Mouse (Mus musculus): ENCODE measurements around the gene Dbn1.

Gene Dbn1

DNA sequence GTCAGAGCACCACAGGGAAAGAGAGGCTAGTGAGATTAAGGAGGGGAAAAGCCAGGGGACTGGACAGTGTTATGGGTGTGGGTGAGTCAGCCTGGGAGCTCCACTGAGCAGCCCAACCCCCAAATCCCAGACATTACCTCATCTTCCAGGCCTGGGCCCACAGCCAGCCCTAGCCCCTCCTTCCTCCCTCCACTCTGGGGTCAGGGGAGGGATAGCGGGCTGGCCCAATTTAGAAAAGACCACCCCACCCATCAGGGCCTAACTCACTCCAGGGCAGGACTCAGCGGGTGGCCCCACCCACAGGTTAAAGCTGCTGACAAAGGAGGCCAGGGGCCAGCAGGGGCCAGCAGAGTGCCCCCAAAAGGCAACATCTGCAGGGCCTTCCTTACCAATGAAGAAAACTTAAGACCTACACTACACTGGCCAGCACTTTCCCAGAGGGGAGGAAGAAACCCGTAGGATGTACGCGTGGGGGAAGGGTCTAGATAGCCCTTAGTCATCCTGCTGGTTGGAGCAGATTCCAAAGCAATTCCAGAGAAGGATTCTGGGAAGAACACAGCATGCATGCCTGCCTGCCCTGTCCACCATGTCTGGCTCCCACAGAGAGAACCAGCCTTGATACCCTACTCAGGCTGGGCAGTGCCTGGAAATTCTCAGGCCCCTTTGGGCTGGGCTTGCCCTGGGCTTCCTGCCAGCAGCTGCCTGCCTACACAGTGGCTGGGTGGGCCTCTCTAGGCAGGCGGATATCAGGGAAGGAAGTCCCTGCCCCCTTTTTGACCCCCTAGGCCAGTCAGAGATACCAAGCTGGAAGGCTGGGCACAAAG lies 23.0 kb upstream of the Dbn1 start:
- peak; percentile 66 to 74 for DNase-seq

DNA sequence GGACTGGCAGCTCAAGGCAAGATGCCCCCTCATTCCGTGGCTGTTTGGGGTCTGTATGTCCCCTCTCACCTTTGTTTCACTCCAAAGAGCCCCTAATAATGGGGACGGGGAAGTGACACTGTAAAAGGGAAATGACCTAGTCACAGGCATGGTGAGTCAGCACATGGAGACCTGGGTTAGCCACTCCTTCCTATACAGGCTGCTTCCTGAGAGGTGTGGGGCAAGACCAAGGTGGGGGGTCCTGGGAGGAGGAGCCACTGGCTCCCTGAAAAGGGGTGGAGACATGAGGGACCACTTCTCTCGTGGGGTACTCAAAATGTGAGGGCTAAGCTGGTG lies 22.4 kb upstream of the Dbn1 start:
- DNase-seq: no peak

DNA sequence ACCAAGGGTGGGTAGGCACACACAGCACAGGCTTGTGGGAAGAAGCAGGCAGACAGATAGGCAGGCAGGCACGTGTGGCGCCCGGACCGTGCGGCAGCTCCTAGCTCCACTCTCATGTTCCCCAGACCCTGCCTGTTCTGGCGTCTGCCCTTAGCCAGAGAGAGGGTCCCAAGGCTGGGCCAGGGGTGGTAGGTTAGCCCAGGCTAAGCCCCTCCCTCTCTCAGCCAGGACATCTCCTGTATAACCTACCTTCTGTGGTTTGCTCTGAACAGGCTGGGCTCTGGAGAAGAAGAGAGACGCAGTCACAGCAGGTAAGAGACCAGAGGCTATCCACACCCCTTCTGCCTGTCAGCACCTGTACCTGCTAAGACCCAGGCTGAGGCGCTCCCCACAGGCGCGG lies 20.6 kb upstream of the Dbn1 start:
- DNase-seq: no peak

DNA sequence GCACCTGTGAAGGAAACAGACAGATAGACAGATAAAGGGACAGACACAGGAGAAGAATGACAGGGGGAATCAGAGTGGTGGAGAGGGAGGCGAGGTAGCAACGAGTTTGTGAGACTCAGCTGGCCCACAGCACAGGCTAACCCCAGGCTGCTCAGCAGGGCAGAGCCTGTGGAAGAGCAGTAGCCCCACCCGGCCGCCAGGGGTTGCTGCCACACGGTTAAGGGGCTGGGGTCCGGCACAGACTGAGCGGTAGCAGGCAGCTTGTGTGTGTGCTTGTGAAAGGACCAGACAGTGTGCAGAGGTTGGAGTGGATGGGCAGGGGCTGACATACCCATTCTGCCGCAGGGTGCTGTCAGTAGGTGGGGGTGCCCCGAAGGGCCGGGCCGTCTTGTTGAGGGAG lies 20.0 kb upstream of the Dbn1 start:
- peak in 1 of 2 experiments; percentile 27 for DNase-seq

DNA sequence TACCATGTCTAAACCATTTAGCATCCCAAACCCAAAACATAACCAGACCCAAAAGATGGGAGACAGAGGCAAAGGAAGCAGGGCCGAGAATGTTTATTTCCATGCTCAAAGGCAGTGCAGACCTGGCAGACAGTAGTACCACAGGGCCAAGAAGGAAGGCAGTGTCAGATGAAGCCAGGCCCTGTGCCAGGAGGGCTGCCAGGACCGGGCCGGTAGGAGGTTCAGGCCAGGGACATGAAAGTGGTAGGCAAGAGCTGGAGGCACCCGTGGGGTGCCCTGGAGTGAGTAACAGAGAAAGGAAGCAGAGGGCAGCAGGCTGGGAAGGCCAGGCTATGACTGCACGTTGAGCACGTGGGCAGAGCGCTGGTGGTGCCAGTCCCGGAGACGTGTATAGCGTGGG lies 18.8 kb upstream of the Dbn1 start:
- peak; percentile 76 to 82 for DNase-seq

DNA sequence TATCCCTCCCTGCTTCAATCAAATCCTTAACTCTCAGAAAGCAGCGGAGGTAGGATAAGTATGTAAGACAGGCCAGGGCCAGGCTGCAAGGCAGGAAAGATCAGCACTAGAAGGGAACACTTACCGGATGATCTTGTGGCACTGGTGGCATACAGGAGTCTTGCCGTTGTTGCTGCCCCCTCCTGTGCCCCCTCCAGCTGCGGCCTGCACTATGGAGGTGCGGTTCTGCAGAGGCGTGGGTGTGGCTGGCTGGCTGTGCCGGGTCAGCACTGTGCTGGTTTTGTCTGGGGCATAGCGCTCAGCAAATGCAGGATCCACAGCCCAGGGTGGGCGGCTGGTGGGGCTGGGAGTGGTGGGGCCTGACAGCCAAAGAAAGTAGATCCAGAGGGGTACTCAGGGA lies 17.9 kb upstream of the Dbn1 start:
- DNase-seq: no peak

DNA sequence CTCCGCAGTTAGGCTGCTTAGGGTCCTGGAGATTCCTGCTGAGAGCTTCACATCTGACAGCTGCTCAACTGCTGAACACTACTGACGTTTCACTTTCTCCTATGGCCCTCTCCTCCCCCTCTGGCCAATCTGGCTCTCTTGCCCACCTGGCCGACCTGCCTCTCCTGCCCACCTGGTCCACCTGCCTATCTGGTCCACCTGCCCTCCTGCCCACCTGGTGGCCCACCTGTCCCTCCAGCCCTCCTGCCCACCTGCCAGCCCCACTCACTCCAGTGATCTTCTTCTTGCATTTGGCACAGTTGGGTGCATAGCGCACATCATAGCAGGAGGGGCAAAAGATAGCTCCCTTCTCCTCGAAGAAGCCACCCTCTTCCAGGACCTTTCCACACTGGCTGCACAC lies 16.5 kb upstream of the Dbn1 start:
- DNase-seq: peak; percentile 43 to 48

DNA sequence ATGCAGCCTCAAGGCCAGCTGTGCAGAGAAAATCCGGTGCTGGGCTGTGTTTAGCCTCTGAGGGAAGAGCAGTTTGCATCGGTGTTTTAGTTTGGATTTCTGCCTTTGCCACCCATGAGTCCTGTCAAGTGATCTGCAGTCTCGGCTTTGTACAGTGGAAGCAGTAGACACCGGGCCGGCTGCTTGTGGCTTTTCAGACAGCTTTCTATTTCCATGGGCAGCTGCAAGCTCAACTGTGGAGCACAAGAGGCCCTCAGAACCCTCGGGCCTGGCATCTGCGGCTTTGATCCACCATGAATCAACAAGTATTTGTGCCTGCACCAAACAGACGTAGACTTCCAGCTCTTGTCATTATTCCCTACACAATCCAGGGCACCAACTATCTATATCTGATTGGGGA lies 14.5 kb upstream of the Dbn1 start:
- no peak for DNase-seq

DNA sequence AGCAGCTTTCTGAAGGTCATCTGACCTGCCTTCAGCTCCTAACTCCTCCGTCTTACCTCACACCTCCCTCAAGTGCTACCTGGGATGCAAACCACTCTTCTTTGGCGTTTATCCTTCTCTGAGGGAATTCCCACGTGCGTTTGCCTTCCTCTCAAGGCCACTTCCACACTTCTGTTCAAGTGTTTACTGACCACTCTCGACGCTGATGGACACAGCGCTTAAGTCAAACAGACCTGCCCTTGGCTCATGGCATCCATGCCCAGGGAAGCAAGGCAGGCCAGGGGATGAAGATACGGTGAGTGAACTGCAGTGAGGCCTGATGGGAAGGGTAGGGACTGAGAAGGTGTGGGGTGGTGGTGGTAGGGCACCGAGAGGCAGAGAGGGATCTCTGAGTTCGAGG lies 12.7 kb upstream of the Dbn1 start:
- no peak for DNase-seq

DNA sequence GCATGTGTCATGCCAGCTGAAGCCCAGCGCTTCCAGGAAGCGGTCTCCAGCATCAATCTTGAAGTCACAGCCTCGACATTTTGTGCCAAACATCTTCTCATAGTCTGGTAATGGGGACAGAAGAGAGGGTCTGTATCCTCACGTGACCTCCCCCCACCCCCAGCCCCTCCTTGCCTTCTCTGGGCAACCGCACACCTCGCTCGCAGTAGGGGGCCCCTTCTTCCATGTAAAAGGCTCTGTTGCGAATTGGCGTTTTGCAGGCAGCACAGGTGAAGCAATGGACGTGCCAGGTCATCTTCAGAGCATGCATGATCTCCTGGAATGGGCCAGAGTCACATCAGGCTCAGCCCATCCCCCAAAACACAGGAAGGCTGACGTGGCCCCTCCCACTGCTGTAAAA lies 11.0 kb upstream of the Dbn1 start:
- DNase-seq: peak; percentile 50 to 56

DNA sequence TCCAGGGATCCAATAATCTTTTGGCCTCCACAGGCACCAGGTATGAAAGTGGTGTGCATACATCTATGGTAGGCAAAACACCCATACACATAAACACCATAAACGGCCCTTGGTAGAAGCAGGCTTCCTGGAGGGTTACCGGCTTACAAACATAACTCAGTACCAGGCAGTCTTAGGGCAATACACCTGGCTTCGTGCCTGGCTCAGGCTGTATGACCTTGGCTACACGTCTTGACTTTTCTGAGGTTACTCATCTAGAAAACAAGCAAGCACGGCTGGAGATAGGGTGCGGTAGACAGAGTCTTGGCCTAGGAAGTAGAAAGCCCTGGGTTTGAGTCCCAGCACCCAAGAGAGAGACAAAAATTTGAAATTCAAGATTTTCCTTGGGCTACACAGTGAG lies 8.8 kb upstream of the Dbn1 start:
- DNase-seq: peak; percentile 39 to 48

DNA sequence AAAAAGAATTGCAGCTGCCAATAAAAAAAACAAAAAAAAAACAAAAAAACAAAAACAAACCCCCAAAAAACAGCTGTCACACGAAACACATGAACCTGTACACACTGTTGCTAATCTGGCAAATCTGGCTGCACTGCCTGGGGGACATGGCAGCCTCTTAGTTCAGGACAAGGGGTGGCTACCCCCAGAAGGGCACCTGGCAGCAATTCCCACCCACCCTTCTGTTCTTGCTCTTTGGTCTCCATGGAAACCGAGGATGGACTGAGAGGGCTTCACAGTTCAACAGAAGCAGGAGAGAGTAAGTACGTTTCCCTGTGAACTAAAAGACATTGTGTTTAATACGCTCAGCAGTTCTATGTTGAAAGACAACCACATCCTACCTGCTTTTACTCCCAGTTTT lies 7.8 kb upstream of the Dbn1 start:
- peak; percentile 77 to 84 for DNase-seq

DNA sequence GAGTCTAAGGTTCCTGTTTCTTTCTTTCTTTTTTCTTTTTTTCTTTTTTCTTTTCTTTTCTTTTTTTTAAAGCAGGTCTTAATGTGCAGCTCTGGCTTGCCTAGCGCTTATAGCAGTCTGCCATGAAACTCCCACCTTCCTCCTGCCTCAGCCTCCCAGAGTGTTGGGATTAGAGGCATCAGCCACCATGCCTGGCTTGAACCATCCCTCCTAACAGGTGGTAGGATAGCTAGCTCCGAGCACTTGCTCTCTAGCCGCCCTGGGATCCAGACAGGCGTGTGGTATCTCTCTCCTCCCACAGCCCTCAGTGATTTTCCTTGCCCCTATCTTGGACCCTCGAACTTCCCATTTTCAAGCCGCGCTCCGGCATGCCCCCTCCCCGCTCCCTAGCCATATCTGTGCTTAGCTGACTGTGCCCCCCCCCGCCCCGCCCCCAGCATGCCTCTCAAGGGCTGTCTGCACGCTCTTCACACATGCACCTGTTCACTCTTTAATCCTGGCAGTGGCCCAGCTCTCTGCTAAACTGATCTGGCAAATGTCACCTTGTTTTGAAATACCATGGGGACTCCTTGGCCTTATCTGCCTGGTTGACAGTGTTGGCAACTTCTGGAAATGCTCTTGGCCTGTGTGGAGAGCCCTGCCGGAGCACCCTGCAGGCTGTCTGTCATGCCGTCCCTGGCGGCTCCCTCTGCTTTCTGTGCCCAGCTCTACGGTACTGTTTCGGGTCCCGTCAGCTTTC lies 7.1 kb upstream of the Dbn1 start:
- peak; percentile 92 for DNase-seq

DNA sequence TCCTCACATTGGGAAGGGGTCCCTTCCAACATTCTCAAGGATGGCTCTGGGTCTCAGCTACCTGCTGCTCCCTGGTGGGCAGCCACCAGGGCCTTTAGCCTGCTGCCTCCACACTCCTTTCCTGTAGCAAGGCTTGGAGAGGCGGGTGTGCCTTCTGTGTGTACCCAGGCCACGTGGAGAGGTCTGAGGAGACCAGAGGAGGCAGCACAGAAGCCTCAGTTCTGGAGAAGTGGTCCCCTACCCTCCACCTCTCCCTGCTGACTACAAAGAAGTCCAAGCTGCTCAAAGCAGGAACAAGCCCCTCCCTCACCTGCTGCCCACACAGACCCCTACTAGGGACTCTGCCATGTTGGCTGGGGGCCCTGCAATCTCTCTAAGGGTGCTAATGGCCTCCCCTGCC lies 6.3 kb upstream of the Dbn1 start:
- peak in 1 of 2 experiments; percentile 47 for DNase-seq

DNA sequence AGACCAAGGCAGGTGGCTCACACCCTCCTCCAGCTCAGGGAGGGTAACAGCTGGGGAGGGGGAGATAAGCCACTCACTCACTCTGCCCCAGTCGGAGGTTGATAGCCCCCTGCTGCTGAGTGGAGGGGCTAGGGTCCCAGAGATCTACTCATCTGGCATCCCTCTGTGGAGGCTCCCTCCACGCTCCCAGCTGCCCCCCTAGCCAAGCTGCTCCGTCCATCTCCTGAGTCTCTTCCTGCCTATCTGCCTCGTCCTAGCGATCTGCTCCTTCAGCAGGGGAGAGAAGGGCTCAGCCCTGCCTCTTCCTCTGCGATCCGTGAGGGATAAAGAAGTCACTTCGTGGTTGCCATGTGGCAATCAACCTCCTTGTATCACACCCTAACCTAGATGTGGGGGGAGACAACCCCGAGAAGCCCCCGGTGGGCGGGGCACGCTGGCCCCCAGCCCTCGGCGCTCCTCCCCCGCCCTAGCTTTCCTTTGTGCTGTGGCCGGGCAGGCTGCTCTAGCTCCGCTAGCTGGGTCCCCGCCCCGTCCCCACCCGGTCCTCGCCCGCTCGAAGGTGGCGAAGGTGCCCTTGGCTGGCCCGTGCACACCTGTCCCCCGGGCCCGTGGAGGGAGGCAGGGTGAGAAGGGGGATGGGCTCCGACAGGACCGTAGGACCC lies 864 bp downstream of the Dbn1 start:
- peak; percentile 82 to 84 for DNase-seq

DNA sequence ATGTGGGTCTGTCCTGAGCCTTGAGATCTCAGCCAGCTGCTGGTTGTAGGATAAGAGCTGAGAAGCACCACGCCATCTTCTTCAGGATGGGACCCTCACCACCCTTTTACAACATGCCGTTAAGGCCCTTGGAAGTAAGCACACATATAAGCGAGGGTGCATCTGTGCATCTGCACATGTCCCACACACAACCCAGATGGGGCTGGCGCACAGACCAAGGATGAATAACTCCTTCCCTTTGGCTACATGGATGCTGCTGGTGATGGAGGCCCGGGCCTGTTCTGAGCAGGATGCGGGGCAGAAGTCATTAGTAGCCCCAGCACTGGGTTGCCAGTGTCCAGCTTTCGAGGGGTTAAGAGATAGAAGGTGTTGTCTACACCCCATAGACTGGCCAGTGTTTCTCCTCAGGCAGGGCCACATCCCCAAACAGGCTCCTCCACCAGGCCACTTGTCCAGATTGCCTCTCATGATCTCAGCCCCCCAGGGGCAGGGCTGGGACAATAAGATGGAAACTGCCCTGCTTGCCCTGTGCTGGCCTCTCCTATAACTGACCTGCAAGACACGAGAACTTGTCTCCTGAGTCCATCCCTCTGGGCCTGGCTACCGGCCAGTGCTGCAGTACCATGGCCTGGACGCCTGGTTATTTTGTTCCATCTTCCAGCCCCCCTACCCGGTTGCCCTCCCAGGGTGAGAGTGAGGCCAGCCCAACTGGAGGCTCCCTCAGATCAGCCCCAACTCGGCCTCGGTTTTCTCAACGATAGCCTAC lies 1.7 kb downstream of the Dbn1 start:
- peak; percentile 81 for DNase-seq

DNA sequence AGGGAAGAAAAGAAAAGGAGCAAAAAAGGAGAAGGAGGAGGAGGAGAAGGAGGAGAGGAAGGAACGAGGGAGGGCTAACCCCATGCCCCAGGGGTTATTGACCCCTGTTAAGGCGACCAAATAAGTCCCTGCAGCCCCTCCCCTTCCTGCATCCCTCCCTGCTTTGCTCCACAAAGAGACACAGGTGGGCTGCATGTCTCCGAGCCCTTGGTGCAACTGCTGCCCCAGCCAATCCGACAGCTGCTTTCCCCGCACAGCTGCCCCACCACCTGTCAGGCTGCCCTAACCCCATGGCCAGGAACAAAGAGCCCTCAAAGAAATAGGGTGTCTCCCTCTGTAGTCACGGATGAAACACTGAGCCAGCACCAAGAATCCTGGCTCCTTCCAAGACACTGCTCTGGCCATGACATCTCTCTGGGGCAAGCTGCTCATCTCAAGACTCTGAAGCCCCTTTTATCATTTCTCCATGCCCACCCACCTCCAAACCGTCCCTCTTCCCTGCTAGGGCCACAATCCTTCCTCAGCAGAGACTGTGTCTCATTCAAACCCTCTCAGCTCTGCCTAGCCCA lies 3.3 kb downstream of the Dbn1 start:
- DNase-seq: peak in 1 of 2 experiments; percentile 42

DNA sequence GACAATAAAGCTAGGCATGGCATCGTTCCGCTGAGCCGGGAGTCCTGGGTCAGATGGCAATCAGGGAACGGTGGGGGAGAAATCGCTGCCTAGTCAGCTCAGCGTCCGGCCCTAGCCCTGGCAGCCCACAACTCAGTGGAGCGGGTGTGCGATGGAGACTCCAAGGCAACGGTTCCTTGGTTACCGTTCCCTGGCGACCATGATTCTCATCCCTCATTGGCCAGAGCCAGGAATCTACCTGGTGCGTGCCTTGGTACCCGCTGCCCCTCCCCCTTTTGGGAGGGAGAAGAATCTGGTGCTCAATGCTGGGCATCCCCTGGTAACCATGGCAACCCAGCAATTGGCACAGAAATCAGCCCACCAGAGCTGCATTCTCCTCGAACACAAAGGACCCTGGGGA lies 4.3 kb downstream of the Dbn1 start:
- DNase-seq: peak; percentile 94 to 95

DNA sequence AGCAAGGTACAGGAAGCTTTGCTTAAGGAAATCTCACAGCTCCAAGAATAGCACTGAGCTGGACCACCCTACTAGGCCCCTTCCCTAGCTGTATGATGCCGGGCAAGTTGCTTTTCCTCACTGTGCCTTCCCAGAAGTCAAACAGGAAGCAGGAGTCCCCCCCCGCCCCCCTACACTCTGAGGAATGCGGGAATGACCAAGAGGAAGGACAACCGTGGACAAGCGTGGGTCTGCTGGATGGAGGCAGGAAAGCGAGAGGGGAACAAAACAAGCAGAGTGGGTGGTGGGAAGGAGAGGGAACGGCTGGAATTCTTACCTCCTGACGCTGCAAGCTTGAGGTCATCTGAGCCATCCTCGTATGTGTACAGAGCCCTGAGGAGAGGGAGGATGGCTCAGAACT lies 4.8 kb downstream of the Dbn1 start:
- no peak for DNase-seq

DNA sequence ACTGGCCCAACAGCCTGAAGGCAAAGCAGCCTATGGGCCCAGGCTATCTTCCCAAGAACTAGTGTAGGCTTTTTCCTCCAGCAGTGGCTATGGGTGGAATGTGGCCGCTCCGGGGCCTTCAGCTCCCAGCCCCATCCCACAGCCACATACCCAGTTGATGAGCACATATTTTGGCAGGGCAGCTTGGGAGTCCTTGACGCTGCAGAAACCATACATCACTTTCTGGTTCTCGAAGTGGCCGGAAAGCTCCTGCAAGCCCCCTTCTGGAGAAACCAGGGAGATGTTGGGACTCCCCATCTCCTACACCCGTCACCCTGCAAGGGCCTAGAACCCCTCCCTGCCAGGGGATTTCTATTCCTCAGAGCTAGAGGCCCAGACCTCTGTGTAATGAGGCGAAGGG lies 5.4 kb downstream of the Dbn1 start:
- peak in 1 of 2 experiments; percentile 33 for DNase-seq

DNA sequence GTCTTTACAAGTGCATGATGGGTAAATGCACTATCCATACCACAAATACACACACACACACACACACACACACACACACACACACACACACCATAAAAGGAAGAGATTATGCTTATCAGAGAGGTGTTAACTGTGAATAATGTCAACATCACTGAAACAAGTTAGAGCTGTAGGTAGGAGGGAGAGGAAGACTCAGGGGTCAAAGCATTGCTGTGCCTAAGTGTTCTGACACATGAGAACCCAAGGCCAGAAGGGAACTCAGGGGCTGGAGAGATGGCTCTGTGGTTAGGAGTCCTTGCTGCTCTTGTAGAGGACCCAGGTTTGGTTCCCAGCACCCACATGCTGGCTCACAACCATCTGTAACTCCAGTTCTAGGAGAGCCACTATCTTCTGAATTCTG lies 8.0 kb downstream of the Dbn1 start:
- DNase-seq: no peak

DNA sequence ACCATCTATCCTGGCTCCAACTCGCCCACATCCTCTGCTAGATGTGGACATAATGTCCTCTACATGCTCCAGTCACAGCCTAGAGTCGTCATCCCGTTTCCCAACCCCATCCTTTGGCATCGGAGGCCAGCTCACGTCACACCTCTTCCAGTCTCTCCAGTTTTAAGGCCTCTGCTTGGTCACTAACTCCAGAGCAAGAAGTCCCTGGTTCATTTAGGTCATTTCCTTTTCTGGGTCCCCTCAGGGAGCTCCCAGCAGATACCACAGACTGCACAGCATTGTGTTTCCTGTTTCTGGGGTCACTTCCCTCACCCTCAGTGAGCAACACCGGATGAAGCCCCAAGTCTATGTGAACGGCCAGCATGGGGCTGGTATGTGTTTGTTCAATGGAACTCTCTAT lies 8.9 kb downstream of the Dbn1 start:
- peak in 1 of 2 experiments; percentile 10 for DNase-seq

DNA sequence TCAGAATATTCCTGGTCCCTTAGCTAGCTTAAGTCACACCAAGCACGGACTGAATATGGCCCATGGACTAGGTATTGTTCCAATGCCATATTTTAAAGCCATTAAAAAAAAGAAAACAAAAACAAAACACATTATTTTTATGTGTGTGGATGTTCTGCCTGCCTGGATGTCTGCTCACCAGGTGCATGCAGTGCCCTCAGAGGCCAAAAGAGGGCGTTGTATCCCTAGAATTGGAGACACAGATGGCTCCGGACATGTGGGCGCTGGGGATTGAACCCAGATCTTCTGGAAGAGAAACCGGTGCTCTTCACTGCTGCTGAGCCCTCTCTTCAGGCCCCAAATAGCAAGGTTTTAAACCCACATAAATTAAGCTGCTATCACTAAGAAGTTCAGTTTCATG lies 9.9 kb downstream of the Dbn1 start:
- DNase-seq: peak; percentile 71 to 82
